Mouse (Mus musculus) granulocyte monocyte progenitor cell, adult 5-6 weeks (primary cell): Measurements from ENCODE around the gene Olfr693. TPM values are rescaled to one million over a fixed set of nuclear protein-coding genes. Genes with fewer than 3 reads are reported as not detected.
"Not testable (repeated sequence)": the region's sequence is repeated elsewhere in the genome, so short reads cannot be mapped to it uniquely, and the experiment has no call there.

Experiments
- ATAC-seq: replicated peaks from 2 replicates; pipeline ENCODE4 v1.8.0; 2016; ENCODE audit warnings: mild to moderate bottlenecking, moderate TSS enrichment, inconsistent platforms; ENCODE audit not compliant: poor library complexity, severe bottlenecking
- total RNA-seq, 2 experiments: library from RNA; stranded (forward) in 1 of 2; stranded (reverse) in 1 of 2; fragments of 200-712, 200-1000 nt in 1 of 2; fragments of >200 nt in 1 of 2; fragmentation: Nextera tagmentation in 1 of 2; gene quantifications; 2 replicates each; pipeline ENCODE4 v1.2.3; 2014 to 2017

Gene Olfr693
- total RNA-seq (2014; fragmentation: Nextera tagmentation) (not detected in 2 replicates), total RNA-seq (2017) (not detected in 2 replicates)

GRCm38 (mm10) chr7:106680484-106680883 is at the start of gene Olfr693:
TSS of gene Olfr693 (minus strand) at chr7:106680584.
- no peak for ATAC-seq

- not testable (repeated sequence) for ATAC-seq
These were observed 45.3 kb upstream of the Olfr693 start for GRCm38 (mm10) chr7:106725654-106726053.

- no peak for ATAC-seq
These were observed 35.9 kb upstream of the Olfr693 start, which contains the start of gene Olfr695 for GRCm38 (mm10) chr7:106716296-106716695. TSS of gene Olfr695 (minus strand) at chr7:106716396.

- ATAC-seq = peak; percentile 98
These were observed 31.1 kb upstream of the Olfr693 start for GRCm38 (mm10) chr7:106711463-106711862.

- not testable (repeated sequence) for ATAC-seq
These were observed 27.3 kb upstream of the Olfr693 start for GRCm38 (mm10) chr7:106707705-106708104.

GRCm38 (mm10) chr7:106696891-106697290 is 16.5 kb upstream of the Olfr693 start:
- ATAC-seq = peak; percentile 86

- peak; percentile 74 for ATAC-seq
These were observed 12.6 kb upstream of the Olfr693 start for GRCm38 (mm10) chr7:106692976-106693375.

GRCm38 (mm10) chr7:106691714-106692113 is 11.3 kb upstream of the Olfr693 start, which contains the start of gene Olfr694:
TSS of gene Olfr694 (minus strand) at chr7:106691814.
- ATAC-seq = no peak

GRCm38 (mm10) chr7:106685382-106685781 is 5.0 kb upstream of the Olfr693 start:
- ATAC-seq = peak; percentile 66

GRCm38 (mm10) chr7:106652344-106652652 is 28.1 kb downstream of the Olfr693 start:
- peak; percentile 20 for ATAC-seq

GRCm38 (mm10) chr7:106651555-106652343 is 28.6 kb downstream of the Olfr693 start:
- peak; percentile 93 for ATAC-seq

GRCm38 (mm10) chr7:106649774-106650173 is 30.6 kb downstream of the Olfr693 start:
- no peak for ATAC-seq

- no peak for ATAC-seq
These were observed 35.1 kb downstream of the Olfr693 start for GRCm38 (mm10) chr7:106645261-106645660.

- ATAC-seq = peak; percentile 81
These were observed 36.0 kb downstream of the Olfr693 start for GRCm38 (mm10) chr7:106644222-106644870.

- peak; percentile 81 for ATAC-seq
These were observed 39.5 kb downstream of the Olfr693 start for GRCm38 (mm10) chr7:106640839-106641238.

- no peak for ATAC-seq
These were observed 44.8 kb downstream of the Olfr693 start for GRCm38 (mm10) chr7:106635560-106635959.

Other genes starting within 250 kb of the Olfr693 start
- not detected in 2 replicates for gene Olfr694, start 11.2 kb upstream of the Olfr693 start, total RNA-seq (2014; fragmentation: Nextera tagmentation)
- gene Olfr694, start 11.2 kb upstream of the Olfr693 start, total RNA-seq (2017) = not detected in 2 replicates
- gene Olfr695, start 35.8 kb upstream of the Olfr693 start, total RNA-seq (2014; fragmentation: Nextera tagmentation) = not detected in 2 replicates
- 0.36 TPM in 1 of 2 replicates, not detected in the other for gene Olfr695, start 35.8 kb upstream of the Olfr693 start, total RNA-seq (2017)
- not detected in 2 replicates for gene Olfr697, start 61.9 kb upstream of the Olfr693 start, total RNA-seq (2014; fragmentation: Nextera tagmentation)
- gene Olfr697, start 61.9 kb upstream of the Olfr693 start, total RNA-seq (2017) = not detected in 2 replicates
- not detected in 2 replicates for gene Olfr698, start 74.8 kb upstream of the Olfr693 start, total RNA-seq (2014; fragmentation: Nextera tagmentation)
- gene Olfr698, start 74.8 kb upstream of the Olfr693 start, total RNA-seq (2017) = not detected in 2 replicates
- gene Olfr699, start 112.6 kb upstream of the Olfr693 start, total RNA-seq (2014; fragmentation: Nextera tagmentation) = not detected in 2 replicates
- gene Olfr699, start 112.6 kb upstream of the Olfr693 start, total RNA-seq (2017) = not detected in 2 replicates
- not detected in 2 replicates for gene Olfr700, start 128.2 kb upstream of the Olfr693 start, total RNA-seq (2014; fragmentation: Nextera tagmentation)
- not detected in 2 replicates for gene Olfr700, start 128.2 kb upstream of the Olfr693 start, total RNA-seq (2017)
- not detected in 2 replicates for gene Olfr701, start 133.5 kb upstream of the Olfr693 start, total RNA-seq (2014; fragmentation: Nextera tagmentation)
- not detected in 2 replicates for gene Olfr701, start 133.5 kb upstream of the Olfr693 start, total RNA-seq (2017)
- not detected in 2 replicates for gene Olfr702, start 153.3 kb upstream of the Olfr693 start, total RNA-seq (2014; fragmentation: Nextera tagmentation)
- not detected in 2 replicates for gene Olfr702, start 153.3 kb upstream of the Olfr693 start, total RNA-seq (2017)
- not detected in 2 replicates for gene Olfr703, start 162.8 kb upstream of the Olfr693 start, total RNA-seq (2014; fragmentation: Nextera tagmentation)
- not detected in 2 replicates for gene Olfr703, start 162.8 kb upstream of the Olfr693 start, total RNA-seq (2017)
- gene Olfr704, start 182.6 kb upstream of the Olfr693 start, total RNA-seq (2014; fragmentation: Nextera tagmentation) = not detected in 2 replicates
- gene Olfr704, start 182.6 kb upstream of the Olfr693 start, total RNA-seq (2017) = not detected in 2 replicates
- not detected in 2 replicates for gene Olfr705, start 196.3 kb upstream of the Olfr693 start, total RNA-seq (2014; fragmentation: Nextera tagmentation)
- not detected in 2 replicates for gene Olfr705, start 196.3 kb upstream of the Olfr693 start, total RNA-seq (2017)
- gene Olfr706, start 207.6 kb upstream of the Olfr693 start, total RNA-seq (2014; fragmentation: Nextera tagmentation) = not detected in 2 replicates
- gene Olfr706, start 207.6 kb upstream of the Olfr693 start, total RNA-seq (2017) = not detected in 2 replicates
- gene Olfr707, start 220.7 kb upstream of the Olfr693 start, total RNA-seq (2014; fragmentation: Nextera tagmentation) = not detected in 2 replicates
- not detected in 2 replicates for gene Olfr707, start 220.7 kb upstream of the Olfr693 start, total RNA-seq (2017)
- gene Olfr1532-ps1, start 227.4 kb upstream of the Olfr693 start, total RNA-seq (2014; fragmentation: Nextera tagmentation) = not detected in 2 replicates
- gene Olfr1532-ps1, start 227.4 kb upstream of the Olfr693 start, total RNA-seq (2017) = not detected in 2 replicates